Mouse (Mus musculus) adrenal gland, postnatal 4 days (tissue): Measurements from ENCODE around the gene Limch1. TPM values are rescaled to one million over a fixed set of nuclear protein-coding genes. Genes with fewer than 3 reads are reported as not detected.

Experiments
- DNase-seq, 2 experiments: peaks; one replicate each; pipeline ENCODE4 v3.0.0; 2021 to 2022; ENCODE audit warnings: low spot score in 2 of 2, mixed read lengths in 2 of 2
- total RNA-seq, 2 experiments: library from RNA; stranded (reverse); gene quantifications; 2 replicates each; pipeline ENCODE4 v1.2.3; 2021

Limch1 gene
- total RNA-seq, 2 experiments from 2014 or later: 150 to 161 TPM

- no peak for DNase-seq
Observed at GRCm38 (mm10) chr5:66782851-66783250, 37.2 kb downstream of the Limch1 start.

DNA sequence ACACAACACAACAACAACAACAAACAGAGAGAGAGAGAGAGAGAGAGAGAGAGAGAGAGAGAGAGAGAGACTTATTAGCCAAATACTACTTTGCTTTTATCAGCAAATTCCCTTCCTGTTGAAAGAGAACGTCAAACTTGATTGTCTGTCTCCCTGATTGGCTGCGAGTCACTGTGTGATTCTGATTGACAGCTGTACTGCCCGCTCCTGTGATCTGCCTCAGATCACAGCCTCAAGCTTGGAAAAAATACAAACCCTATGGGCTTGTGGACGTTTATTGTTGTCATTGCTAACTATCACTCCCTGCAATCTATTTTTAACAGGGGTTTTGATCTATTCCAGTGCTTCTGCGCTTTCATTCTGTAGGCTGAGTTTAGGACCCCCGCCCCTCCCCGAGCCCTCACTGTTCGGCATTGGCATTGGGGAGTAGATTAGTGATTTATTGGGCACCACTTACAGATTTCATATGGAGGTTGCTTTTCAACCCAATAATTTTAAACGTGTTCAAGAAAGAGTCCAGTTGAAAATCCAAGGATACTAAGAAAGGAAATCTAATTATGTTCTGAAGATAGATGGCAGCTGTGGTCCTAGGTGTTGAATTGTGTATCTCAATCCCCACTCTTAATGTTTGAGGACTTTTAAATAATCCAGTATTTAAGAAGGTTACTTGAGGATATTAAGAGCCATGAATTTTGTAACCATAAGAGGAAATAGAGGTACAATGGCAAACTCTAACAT is 39.2 kb downstream of the Limch1 start:
- no peak for DNase-seq

DNA sequence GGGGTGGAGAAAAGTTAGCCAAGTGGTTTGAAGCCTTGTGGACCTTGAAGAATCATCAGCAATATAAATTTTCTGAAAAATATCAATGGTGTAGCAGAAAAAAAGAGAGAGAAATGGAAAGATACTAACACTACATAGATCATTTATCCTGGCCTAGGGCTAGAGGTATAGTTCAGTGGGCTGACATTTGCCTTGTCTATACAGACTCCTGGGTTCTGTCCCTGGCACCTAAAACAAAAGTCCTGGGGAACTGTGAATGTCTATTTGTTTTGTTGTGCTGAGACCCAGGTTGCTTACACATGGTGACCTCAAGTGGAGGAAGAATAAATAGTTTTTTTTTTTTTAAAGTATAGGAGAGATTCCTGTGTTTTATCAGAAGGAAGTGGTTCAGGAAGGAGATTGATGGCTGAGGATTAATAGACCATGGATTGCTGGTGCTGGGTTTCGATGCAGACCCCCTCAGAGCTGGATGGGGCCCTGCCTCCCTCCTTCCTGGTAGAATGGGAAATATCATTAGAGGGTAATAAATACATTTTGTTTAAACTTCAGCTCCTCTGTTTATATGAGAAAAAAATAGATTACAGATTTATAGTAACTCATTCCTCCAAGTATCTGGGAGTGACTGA is 40.5 kb downstream of the Limch1 start:
- DNase-seq: no peak

DNA sequence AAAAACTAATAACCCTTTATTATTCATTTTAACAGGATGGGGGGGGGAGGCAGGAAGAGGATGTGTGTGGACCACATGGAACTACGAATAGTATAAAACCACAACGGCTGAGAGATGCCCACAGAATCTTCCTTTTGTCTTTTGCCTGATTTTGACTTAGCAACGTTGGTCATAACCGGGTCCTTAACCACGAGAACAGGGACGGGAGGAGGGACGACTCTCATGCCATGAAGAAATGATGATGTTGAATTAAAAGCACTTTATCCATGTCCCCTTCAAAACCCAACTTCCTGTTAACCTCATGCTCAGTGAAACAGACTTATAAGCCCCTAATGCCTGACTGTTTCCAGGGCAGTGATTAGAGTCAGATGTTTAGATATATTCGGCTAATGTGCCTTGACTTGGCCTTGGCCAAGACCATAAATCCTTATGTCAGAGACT is 41.0 kb downstream of the Limch1 start:
- DNase-seq: no peak

DNA sequence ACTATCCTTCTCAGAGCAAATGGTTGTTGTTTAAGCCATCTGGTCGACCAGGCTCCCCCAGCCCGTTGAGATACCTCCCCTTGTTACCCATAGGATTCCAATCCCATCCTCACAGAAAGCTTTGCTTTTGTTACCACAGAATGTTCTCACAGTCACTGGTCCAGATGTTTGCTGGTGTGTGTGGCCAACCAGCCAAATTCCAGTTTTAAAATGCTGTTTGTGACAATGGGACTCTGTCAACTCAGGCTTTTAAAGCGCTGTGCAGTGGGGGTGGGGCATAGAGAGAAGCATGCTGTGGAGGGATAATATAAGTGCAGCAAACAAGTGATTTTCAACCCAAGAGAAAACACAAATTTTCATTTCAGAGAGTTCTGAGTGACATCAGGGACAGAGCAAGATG is 43.4 kb downstream of the Limch1 start:
- no peak for DNase-seq

DNA sequence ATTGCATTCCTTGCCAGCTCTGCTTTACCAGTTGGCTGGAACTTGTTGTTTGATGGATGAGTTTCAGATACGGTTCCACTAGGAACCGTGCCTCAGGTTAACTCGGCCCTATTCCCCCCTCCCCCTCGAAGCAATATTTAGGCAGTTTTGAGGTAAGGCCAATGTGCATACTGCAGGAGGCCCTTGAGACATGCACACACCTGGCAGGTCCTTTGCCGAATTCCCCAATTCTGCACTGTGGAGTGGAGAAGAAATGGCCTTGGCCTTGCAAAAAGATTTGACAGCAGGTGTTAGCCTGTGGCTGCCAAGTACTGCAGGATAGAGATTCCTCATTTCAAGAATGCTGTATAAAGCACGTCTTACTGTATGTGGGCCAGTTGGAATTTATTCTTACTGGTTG is 45.5 kb downstream of the Limch1 start:
- DNase-seq: no peak

DNA sequence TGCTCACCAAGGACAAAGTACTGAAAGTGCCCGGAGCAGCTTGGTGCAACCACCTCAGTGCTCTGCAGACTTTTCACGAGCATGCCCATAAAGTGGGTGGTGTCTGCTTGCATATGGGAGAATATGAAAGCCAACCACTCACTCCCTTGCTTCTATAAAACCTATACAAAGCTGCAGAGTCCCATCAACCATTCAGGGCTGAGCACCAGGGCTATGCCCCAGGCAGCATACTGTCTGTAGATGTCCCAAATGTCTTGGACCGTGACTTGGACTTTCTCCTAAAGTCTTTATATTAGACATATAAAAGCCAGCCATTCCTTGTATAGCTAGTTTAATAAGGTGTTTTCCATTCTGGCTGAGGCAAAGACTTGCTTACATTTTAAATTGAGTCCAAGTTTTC is 47.6 kb downstream of the Limch1 start:
- DNase-seq: no peak

GRCm38 (mm10) chr5:66797326-66797725 is 51.7 kb downstream of the Limch1 start:
- no peak for DNase-seq

DNA sequence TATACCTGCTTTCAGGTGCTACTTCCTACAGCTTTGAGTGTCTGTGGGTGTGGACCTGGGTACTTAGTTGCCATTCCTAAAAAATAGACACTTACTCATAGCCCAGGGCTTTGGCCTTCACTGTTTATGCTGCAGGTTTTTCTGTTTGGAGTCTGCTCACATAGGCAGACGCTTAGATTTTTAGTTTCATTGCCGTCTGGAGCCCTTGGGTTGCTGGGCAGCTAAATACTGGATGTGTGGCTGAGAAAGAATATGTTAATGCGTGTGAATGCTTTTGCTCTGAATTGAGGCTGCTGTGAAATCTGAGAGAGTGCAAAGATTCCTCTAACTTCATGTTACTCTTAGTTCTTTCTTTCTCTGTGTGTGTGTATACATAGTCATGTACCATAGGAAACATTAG is 52.5 kb downstream of the Limch1 start:
- DNase-seq: no peak

- no peak for DNase-seq
Observed at GRCm38 (mm10) chr5:66798591-66799003, 53.0 kb downstream of the Limch1 start.

- DNase-seq: no peak
Observed at GRCm38 (mm10) chr5:66800243-66800642, 54.6 kb downstream of the Limch1 start.

- DNase-seq: no peak
Observed at GRCm38 (mm10) chr5:66800977-66801376, 55.4 kb downstream of the Limch1 start.

- no peak for DNase-seq
Observed at GRCm38 (mm10) chr5:66802196-66802595, 56.6 kb downstream of the Limch1 start.

DNA sequence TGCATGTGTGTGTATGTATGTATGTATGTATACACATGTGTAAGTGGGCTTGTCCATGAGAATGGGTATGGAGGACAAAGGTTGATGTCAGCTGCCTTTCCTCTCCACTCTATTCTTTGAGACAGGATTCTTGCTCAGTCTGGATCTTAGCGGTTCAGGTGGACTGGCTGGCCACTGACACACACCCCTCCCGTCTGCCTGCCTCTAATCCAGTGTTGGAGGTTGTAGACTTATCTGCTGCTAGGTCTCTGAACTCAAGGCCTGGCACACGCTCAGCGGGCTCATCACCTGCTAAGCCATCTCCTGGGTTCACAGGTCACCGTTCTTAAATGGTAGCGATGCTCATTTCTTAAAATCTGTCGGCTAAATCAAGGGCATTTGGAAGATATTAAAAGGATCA is 60.7 kb downstream of the Limch1 start:
- no peak for DNase-seq

- no peak for DNase-seq
Observed at GRCm38 (mm10) chr5:66807737-66808136, 62.1 kb downstream of the Limch1 start.

DNA sequence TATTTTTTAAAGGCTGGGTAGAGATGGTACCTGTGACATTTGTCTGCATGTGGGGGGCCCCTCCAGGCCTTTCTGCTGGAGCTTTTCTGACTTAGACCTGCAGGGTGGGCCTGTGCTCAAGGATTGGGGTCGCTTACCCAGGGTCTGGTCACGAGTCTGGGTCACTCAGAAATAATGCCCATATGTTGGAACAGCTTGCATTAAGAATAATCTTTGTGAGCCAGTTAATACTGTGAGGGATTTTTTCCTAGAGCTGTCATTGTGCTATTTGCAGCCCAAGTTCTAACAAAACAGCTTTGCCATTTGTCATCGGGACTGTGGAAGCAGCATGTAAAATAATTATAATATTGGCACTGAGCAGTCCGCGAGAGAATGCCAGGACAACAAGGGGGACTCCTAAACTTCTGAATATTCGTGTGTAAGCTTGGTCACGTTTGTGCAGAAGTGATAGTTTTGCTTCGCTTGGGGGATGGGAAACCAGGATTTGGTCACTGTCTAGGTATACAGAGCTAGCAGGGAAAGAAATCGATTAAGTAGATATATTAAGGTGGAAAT is 63.5 kb downstream of the Limch1 start:
- no peak for DNase-seq

- no peak for DNase-seq
Observed at GRCm38 (mm10) chr5:66810396-66810795, 64.8 kb downstream of the Limch1 start.

DNA sequence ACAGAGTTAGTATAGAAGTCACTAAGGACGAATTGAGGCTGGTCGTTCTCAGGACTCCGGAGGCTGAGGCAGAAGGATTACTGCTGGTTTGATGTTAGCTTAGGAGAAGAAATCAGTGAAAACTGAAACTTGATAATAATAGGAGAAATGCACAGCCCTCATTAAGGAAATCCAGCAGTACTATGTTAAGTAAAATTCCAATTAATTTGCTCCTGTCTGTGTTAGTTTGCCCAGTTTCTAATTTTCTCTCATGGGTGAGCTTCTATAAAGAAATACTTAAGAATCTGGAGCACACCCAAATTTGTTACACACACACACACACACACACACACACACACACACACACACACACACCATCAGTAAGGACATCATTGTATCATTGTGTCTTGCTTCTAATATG is 69.0 kb downstream of the Limch1 start:
- no peak for DNase-seq

DNA sequence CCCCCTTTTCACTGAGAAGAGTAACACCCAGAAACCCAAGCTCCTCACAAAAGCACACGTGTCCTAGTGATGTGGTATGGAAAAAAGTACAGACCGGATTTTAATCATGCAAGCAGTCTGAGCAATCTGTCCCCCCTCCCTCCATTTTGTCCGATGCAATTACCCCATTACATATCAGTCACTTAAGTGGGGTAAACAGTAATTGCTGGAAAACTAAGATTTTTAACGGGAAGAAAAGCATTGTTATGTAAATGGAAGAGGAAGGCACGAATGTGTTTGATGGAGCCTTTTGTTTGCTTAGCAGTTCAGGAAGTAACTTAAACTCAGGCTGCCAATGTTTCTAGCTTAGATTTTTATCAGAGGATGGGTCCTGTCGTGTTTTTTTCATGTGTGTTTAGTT is 70.2 kb downstream of the Limch1 start:
- DNase-seq: no peak

DNA sequence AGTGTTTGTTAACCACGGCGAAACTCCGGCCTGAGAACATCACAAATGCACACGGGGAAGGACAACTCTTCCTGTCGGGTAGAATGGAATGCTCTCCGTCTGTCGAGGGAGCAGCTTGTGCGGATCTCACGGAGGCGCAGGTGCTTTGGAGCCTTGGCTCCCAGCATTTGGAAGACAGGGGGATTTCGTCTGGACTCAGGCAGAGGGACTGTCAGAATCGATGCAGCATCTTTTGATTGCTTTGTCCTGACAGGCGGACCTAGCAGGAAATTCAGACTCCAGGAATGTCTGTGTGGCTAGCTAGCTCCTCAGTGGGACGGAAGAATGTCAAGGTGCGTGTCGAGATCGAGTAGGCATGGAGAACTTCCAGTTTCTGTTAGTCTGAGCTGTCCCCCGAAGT is 71.1 kb downstream of the Limch1 start:
- DNase-seq: no peak

DNA sequence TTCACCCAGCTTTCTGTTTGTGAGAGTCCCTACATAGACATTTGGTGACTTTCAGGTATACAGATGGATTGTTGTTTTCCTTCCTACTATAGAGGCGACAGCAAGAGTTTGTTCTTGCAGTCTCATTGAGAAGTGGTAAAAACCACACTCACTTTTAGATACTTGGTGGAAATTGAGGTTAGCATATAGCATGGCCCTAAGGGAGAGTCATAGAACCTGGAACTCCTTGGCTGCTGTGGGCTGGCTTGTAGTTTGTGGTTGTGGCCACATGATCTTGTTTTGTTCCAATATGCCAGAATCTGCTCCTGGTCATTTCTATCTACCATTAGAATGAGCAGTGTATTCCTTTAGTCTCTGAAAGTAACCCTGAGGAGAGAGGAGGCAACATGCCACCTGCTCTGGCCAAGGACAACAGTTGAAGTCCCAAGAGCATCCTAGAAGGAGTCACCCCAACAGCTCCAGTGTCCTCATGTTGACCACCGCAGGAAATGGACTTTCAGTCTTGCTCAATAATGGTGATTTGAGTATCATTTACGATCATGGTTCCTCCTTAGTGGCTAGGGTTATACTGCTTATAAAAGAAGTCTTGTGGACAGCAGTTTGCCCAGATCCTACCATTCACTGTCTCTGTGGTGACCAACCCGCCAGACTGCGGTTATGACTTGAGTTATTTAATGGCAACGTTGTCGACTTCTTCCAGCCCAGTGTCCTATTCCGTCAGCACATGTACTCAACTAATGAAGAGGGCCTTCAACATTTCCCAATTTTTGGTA is 71.7 kb downstream of the Limch1 start:
- no peak for DNase-seq
